Mouse (Mus musculus): ENCODE measurements around the gene Phactr1.

Phactr1 gene

DNA sequence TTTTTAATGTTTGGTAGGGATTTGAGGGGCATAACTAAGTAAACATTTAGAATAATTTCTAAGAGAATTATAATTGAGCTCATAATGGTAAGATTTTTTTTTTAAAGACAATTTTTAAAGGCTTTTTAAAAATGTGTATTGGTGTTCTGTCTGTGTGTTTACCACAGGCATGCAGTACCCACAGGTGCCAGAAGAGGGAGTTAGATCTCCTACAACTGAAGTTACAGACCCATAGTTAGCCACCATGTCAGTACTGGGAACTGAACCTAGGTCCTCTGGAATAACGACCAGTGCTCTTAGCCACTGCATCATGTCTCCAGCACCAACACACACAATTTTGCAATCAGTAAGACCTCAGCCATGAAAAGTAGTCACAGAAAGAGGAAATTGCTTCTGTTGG lies 372.8 kb downstream of the Phactr1 start:
- no peak for DNase-seq

GRCm38 (mm10) chr13:43055136-43055535 lies 374.7 kb downstream of the Phactr1 start:
- no peak for DNase-seq

GRCm38 (mm10) chr13:43057104-43057503 lies 376.7 kb downstream of the Phactr1 start:
- DNase-seq, result no peak

DNA sequence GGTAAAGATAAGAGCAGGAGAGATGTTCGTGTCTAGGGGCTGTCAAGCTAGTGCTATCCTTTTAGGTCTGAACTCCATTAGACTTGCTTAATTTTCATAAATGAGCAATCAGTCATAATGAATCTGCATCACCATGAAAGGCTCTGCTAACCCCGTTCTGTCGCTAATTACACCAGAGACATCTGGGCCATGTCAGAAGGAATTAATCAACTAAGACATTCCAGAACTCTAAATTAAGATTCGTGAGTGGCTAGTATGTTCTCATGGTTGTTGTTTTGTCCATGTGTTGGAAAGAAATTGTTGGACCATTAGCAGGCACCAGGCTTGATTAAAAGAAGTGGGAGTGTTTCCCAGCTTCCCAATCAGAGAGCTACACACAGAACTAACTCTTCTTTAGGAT lies 382.9 kb downstream of the Phactr1 start:
- no peak for DNase-seq

DNA sequence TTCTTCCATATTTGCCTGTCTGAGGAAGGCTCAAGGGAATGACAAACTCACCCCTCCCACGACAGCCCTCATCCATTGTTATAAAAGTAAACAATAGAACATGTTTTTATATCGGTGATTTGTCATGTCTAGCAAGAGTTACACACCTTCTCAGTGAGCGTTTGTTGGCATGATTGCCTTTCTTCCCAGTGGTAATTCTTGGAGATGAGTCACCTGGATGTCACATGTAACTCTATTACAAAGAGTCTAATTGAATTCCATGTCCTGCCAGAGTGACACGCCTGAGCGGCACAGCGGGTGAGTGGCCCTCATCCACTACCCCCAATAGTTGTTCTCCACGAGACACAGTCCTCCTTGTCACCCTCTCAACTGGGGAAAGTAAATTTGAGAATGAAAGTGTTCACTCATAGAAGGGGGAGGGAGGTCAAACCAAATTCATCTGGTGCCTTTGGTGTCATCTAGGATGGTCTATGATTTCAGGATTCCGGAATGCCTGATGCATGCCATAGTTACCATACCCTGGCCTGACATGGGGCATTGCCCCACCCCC lies 388.4 kb downstream of the Phactr1 start:
- no peak for DNase-seq

GRCm38 (mm10) chr13:43070496-43070895 lies 390.1 kb downstream of the Phactr1 start:
- no peak for DNase-seq

- DNase-seq, result no peak
Measured at GRCm38 (mm10) chr13:43070971-43071370, 390.5 kb downstream of the Phactr1 start.

DNA sequence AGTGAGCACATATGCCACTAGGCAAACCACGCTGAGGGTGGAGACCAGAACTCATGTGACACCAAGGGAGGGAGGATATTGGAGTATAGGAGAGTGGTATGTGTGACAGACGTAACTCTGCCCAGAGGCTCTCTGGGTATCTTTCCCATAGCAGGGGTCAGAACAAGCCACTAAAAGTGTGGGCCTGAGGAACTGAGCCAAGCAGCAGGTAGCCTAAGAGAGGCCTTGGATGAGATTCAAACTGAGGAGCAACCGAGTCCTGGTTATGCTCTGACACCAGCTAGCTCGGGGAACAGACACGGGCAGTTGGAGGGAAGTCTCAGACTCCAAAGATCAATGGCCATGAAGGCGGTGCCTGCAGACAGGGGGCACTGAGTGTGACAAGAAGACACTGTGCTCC lies 395.0 kb downstream of the Phactr1 start:
- peak; percentile 28 for DNase-seq

DNA sequence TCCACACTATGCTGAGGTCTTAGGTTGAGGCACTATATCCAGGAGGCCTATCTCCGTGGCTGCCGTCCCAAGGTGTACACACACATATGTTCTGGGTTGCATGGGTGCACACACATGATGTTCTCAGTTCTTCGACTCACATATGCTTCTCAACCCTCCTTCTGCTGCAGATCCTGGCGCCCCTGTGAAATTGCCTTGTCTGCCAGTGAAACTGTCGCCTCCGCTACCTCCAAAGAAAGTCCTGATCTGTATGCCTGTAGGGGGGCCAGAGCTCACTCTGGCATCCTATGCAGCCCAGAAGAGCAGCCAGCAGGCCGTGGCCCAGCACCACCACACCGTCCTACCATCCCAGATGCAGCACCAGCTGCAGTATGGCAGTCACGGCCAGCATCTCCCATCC lies 397.1 kb downstream of the Phactr1 start:
- no peak for DNase-seq

- DNase-seq, result no peak
Measured at GRCm38 (mm10) chr13:43085226-43085625, 404.8 kb downstream of the Phactr1 start.

GRCm38 (mm10) chr13:43094365-43094764 lies 413.9 kb downstream of the Phactr1 start:
- DNase-seq, result peak; percentile 31

DNA sequence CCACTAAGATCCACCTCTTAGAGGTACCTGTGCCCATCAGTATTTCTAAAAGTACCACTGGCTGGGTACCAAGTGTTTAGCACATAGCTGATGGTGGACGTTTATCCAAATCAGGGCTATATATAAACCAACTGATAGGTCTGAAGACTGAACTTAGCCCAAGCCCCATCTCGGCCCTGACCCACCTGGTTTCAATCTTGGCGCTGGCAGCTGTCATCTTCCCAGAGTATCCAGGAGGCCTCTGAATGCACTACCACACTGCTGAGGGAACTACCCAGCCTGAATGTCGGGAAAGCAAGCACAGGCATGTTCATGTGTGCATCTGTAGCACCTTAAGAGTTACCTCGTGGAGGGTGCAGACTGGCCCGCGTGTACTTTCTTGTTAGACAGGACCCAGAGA lies 422.5 kb downstream of the Phactr1 start:
- DNase-seq, result no peak

DNA sequence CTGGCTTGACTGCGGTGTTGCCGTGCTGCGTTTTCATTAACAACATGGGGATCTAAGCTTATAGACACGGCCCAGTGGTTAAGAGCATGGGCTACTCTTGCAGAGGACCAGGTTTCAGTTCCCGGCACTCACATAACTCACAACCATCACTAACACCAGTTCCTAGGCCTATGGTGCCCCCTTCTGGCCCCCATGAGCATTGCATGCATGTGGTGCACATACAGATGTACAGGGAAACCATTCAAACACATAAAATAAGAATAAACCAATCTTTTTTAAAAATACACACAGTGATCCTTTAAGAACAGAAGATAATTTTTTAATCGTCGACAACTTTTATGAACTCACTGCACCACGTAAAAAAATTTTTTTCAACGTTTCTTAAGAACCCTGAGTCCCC lies 424.1 kb downstream of the Phactr1 start:
- no peak for DNase-seq

DNA sequence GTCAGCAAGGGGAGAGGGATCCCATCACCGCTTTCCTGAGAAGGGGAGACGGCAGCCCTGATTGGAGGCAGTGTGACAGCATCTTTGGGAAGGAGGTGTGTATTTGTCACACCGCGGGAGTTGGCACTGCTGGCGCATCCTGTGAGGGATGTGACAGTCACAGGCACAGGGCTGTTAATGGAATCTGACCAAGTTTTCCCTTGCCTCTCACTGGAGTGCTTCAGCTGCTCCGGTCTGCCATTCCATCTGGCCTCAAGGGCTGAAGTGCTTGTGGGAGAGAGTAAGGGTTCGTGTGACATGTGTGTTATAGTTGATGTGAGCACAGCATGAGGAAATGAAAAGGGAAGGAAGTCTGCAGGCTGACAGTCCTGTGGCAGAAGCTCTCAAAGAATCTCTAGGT lies 431.9 kb downstream of the Phactr1 start:
- DNase-seq, result peak; percentile 95

DNA sequence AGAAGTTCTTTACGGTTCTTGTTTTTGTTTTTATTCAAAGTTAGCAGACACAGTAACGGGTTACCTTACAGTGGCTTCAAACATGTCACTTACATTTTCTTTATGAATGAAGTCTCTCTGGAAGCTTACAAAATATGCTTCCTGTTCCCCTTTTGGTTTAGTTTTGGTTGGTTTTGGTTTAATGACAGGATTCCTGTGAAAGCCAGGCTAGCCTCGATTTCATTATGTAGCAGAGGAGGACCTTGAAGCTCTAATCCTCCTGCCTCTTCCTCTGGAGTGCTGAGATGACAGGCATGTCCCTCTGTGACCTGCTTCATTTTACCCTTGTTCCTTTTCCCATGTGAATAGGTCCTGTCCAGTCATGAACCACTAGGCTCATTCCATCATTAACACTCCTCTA lies 432.3 kb downstream of the Phactr1 start:
- no peak for DNase-seq

GRCm38 (mm10) chr13:43113141-43113540 lies 432.7 kb downstream of the Phactr1 start:
- DNase-seq, result no peak

DNA sequence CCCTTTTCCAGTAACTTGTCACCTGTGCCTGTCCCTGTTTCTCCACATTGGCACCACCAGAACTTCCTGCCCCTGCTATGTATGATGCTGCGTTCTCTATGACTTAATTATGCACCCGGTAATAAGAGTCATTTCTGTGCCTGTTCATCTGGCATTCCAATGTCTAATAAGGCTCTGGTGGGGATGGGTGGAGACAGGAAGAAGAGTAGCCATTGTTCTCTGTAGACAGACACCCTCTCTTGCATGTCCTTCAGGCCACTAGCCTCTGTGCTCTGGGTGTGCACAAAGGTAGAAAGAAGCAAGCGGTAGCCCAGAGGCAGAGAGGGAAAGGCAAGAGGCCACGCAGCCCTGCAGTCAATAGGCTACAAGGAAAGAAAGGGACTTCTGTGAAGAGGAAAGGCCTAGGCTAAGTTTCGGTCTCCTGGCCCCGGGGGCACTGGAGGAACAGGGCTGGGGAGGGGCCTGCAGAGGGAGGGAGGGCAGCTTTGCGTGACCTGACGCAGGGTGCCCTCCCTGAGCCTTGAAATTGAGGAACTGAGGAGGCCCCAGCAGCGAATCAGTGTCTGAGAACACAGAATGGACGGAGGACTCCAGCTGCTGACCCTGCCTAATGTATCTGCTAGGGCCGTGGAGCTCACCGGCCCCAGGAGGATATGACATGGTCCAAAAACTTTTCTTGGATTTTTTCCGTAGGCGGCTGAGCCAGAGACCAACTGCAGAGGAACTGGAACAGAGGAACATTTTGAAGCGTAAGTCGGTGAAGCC lies 442.1 kb downstream of the Phactr1 start:
- DNase-seq, result no peak

DNA sequence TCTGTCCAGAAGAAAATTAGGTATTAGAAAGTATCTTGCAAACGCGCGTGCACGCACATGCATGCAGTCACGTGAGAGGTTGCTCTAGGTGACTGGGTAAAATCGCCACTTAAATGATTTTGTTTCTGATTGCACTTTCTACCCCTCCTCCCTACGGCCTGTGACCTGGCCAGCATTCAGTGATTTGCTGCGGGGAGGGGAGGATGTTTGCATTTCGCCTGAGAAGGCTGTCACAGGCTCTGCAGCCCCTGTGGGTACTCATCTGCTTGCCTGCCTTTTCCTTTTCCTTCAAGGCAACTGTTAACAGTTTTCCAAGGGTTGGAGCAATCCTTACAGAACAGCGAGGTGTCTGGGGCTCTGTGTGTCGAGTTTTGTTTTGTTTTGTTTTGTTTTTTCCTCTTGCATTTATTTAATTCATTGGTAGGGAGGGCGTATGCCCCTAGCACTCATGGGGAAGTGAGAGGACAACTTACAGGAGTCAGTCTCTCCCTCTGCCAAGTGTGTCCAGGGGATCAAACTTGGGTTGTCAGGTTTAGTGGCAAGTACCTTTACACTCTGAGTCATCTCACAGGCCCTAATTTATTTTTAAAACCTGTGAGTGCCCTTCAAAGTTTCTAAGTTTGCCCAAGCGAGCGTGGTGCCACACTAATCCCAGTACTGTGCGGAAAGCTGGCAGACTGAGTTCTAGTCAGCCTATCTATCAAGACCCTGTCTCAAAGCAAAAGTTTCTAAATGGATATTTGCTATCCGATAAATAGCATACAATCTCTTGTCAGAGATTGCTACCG lies 443.7 kb downstream of the Phactr1 start:
- DNase-seq, result no peak

- DNase-seq, result no peak
Measured at GRCm38 (mm10) chr13:43124683-43125074, 444.3 kb downstream of the Phactr1 start.

- DNase-seq, result no peak
Measured at GRCm38 (mm10) chr13:43130161-43130560, 449.7 kb downstream of the Phactr1 start.

DNA sequence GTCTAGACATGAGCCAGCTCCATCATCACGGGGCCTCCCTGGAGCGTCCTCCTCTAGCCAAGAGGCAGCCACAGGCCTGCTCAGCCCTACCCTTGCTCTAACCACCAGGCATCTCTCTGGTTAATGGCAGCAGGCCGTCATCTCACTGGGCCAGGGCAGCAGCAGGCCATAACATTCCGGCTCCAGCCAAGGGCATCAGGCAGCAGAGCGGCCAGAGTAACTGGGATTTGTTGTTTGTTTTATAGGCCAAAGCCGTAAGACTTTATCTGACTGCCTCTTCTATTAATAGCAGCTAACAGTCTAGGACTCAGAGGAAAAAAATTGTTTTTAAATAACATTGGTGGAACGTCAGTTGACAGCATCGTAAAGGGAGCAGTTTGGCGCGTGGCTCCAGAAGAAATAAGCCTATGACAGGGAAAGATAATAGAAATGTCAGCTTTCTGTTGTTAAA lies 451.3 kb downstream of the Phactr1 start:
- DNase-seq, result no peak

DNA sequence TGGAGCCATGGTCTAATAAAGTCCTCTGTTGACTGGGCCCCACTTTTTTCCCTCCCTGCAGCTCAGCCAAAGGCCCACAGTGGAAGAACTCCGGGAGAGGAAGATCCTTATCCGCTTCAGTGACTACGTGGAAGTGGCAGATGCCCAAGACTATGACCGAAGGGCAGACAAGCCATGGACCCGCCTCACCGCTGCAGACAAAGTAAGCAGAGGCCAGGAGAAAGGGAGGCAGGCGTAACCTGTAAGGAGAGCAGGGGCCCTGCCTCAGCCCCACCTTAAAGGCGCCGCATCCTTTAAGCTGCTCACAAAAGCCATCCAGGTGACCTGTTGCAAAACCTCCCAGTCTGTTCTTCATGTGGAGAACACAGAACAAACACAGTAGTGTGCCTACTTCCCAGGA lies 452.4 kb downstream of the Phactr1 start:
- no peak for DNase-seq

GRCm38 (mm10) chr13:43133400-43133799 lies 453.0 kb downstream of the Phactr1 start:
- no peak for DNase-seq

- no peak for DNase-seq
Measured at GRCm38 (mm10) chr13:43134468-43134867, 454.0 kb downstream of the Phactr1 start.
